Mouse (Mus musculus) erythroblast, embryonic 14.5 days (primary cell): ENCODE results near the gene Col1a1.

ENCODE experiments used
- GATA1 ChIP-seq: IDR thresholded peaks from 2 replicates; pipeline ENCODE4 v1.6.1; 2012; ENCODE audit warnings: low read length, inconsistent platforms, mixed read lengths
- TAL1 ChIP-seq: IDR thresholded peaks from 3 replicates; pipeline ENCODE4 v1.6.1; 2012; ENCODE audit warnings: low read length, inconsistent platforms, mixed read lengths

DNA sequence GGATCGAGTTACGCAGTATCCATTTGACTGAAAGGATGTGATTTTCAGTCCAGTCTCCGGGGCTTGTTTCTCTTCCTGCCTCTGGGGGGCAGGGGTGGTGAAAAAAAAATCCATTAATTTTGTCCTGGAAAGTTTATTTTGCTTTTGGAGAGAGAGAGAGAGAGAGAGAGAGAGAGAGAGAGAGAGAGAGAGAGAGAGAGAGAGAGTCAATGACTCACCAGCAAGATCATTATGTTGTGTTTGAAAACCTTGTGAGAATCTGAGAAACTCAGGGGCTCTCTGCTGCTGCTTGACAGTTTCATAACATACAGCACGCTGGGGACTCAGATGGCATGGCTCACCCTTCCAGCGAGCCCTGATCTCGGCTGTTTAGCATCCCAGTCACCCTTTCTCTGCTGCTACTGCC is 15.0 kb upstream of the Col1a1 start:
- TF ChIP-seq TAL1 (no peak), GATA1 (no peak)
